Mouse (Mus musculus) thymus, postnatal 0 days (tissue): Measurements from ENCODE around the gene Aff3. TPM values are rescaled to one million over a fixed set of nuclear protein-coding genes. Genes with fewer than 3 reads are reported as not detected.

ENCODE experiments used
- DNase-seq: peaks from one replicate; pipeline ENCODE4 v3.0.0-alpha.2; 2015; ENCODE audit warnings: low spot score
- polyA plus RNA-seq: library from polyadenylated mRNA; unstranded; fragments of >200 nt; fragmentation: Nextera tagmentation; extraction: Ambion mirVana; gene quantifications from 2 replicates; pipeline ENCODE4 v1.2.1, GENCODE M21; 2015

Gene Aff3
- polyA plus RNA-seq, 1 experiment from 2014 or later, result 16.1 TPM

- no peak for DNase-seq
Measured at GRCm38 (mm10) chr1:38241221-38241666, 423.5 kb downstream of the Aff3 start.

- no peak for DNase-seq
Measured at GRCm38 (mm10) chr1:38240438-38241220, 424.1 kb downstream of the Aff3 start.

GRCm38 (mm10) chr1:38239516-38239915 is 425.2 kb downstream of the Aff3 start:
- no peak for DNase-seq

GRCm38 (mm10) chr1:38237831-38238230 is 426.9 kb downstream of the Aff3 start:
- no peak for DNase-seq

- no peak for DNase-seq
Measured at GRCm38 (mm10) chr1:38237027-38237787, 427.5 kb downstream of the Aff3 start.

GRCm38 (mm10) chr1:38233121-38233520 is 431.6 kb downstream of the Aff3 start:
- DNase-seq, result no peak

- DNase-seq, result no peak
Measured at GRCm38 (mm10) chr1:38230041-38230440, 434.7 kb downstream of the Aff3 start.

- no peak for DNase-seq
Measured at GRCm38 (mm10) chr1:38228806-38229205, 435.9 kb downstream of the Aff3 start.

GRCm38 (mm10) chr1:38225166-38225565 is 439.6 kb downstream of the Aff3 start:
- DNase-seq, result no peak

GRCm38 (mm10) chr1:38222160-38222559 is 442.6 kb downstream of the Aff3 start:
- DNase-seq, result no peak

GRCm38 (mm10) chr1:38221431-38221830 is 443.3 kb downstream of the Aff3 start:
- DNase-seq, result no peak

GRCm38 (mm10) chr1:38217912-38218795 is 446.6 kb downstream of the Aff3 start:
- DNase-seq, result no peak

- DNase-seq, result no peak
Measured at GRCm38 (mm10) chr1:38217098-38217497, 447.7 kb downstream of the Aff3 start.

GRCm38 (mm10) chr1:38213377-38213776 is 451.4 kb downstream of the Aff3 start:
- no peak for DNase-seq

- no peak for DNase-seq
Measured at GRCm38 (mm10) chr1:38212386-38212785, 452.4 kb downstream of the Aff3 start.

GRCm38 (mm10) chr1:38202475-38203183 is 462.1 kb downstream of the Aff3 start:
- peak; percentile 42 for DNase-seq

GRCm38 (mm10) chr1:38201796-38202195 is 463.0 kb downstream of the Aff3 start:
- no peak for DNase-seq

- DNase-seq, result no peak
Measured at GRCm38 (mm10) chr1:38199669-38200635, 464.8 kb downstream of the Aff3 start.

GRCm38 (mm10) chr1:38198393-38199029 is 466.2 kb downstream of the Aff3 start:
- DNase-seq, result no peak
